Mouse (Mus musculus) MEL-GATA-1-ER (cell line): ENCODE measurements around the gene Olfr38.

Experiments used
- DNase-seq: peaks from one replicate; pipeline ENCODE4 v3.0.0-alpha.2; 2012; ENCODE audit warnings: low read depth; ENCODE audit errors: extremely low read depth

Gene Olfr38

DNA sequence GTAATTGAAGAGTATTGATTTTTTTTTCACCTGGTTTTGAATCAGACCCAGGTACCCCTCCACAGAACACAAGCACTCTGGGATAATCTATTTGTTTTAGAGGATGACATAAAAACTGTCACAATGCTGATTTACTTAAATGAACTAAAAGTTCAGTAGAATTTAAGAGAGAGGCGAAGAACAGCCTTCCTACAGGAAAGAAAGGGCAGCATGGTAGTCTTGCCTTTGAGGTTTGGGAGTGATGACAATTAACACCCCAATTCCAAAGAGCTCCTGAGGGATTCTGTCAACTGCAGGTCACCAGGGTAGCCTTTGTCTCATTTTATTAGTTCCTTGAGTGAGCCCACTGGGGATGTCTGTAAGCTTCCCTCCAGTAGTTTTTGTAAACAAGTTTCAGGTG lies at the start of gene Olfr38:
Gene Olfr38 (plus strand): TSS at position 301 of the 400 bp plus-strand sequence.
- DNase-seq, result no peak

DNA sequence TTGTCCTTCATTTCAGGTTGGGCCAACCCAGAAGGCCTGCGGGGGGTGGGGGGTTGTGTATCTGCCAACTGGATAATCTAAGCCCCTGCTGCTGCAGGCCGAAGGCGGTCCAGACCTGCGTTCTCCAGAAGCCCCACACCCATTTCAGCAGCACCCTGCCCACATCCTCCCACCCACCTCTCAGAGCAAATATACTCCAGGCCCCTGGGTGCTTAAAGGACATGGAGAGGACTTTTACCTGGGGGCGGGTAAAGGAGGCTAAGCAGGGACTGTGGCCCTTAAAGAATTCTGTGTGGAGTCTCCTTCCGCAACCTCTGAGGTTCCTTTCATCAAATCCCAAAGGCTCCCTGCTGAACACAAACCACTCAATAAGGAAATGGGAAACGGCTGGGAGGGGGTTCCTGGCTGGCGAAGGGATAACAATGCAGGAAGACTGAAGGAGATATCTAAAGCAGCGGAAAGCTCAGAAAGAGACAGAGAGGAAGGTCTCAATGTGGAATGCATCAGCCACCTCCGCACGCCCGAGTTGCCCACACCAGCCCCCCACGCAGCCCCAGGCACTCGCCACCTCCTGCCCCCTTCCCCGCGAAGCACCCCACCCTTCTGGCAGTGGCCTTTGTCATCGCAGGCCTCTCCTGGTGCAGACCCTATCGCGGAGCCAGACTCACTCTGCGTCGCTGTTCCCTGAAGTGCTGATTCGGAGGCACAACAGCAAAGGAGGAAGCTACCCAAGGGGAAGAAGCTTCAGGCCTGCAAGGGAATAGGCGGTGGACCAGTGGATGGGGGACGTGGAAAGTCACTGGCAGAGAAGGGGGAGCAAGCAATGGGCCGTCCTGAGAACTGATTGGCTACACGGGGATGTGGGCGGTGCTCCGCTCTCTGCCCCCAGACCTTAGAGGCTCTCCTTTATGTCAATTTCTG lies 46.7 kb upstream of the Olfr38 start, which contains the start of gene Tcaf1:
Gene Tcaf1 (minus strand): TSS at position 798 of the 921 bp plus-strand sequence.
- DNase-seq, result no peak

DNA sequence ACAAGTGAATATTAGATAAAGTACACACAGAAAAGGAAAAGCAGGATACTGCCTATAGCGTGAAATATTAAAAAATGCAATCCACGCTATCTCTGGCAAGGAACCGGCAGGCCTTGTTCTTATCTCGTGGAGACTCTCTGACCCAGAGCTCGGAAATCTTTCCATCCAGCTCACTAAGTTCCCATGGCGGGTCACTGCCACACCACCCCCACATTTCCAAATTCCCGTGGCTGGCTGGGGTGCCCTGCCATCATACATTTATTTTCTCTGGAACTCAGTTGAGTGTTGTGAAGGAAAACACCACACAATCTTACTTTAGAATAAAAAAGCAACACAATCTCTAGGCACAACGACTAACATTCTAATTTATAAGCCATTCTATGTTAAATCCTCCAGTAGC lies 41.5 kb upstream of the Olfr38 start:
- DNase-seq, result no peak

DNA sequence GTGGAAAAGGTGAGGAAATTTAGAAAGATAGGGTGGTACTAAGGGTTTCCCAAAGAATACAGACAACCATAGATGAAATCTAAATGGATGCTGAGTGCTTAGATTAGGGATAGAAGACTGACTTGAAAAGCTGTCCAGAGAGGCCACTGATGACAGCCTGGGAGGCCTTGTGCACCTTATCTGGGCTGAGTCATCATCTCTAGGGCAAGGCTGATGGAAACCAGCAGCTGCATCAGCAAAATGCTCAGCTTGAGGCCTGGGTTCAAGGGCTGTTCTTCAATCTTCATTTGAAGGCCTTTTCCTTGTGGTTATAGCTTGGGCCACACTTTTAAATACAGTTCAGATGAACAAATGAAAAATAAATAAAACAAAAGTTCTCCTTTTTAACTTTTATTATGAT lies 38.2 kb upstream of the Olfr38 start:
- no peak for DNase-seq

DNA sequence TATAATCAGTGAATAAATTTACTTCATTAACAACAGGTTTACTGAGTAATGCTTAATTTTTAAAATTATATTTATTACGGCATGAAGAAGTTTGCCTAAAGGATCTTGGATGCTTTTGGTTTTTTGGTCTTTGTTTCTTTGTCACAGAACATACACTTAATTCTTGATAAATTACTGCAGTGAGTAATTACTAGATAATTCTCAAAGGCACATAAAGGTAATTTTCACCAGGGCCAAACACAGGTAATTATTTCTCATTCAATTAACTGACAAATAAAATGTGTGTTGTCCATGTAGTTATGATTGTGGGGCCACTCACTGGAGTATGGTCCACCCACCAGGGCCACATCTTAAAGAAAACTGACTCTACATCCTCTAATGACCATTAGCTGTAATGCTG lies 17.1 kb upstream of the Olfr38 start, which contains the start of gene Olfr453:
Gene Olfr453 (plus strand): TSS at position 301 of the 400 bp plus-strand sequence.
- no peak for DNase-seq

DNA sequence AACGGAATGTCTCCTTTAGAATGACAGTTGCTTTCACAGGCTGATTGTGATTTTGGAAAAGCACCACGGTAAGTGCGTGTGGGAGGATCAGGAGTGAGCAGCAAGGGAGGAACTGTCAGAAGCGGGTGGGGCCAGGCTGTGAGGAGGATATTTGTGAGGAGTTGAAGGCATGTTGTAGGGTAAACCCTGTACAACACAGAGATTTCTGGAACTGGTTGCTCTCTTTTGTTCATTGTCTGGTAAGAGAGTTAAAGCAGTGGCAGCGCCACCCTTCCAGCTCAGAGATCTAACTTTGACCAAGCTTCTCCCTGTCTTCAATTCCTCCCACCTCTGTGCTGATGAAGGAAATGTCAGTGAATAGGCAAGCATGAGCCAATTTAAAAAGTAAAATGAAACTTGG lies 13.9 kb upstream of the Olfr38 start:
- no peak for DNase-seq

DNA sequence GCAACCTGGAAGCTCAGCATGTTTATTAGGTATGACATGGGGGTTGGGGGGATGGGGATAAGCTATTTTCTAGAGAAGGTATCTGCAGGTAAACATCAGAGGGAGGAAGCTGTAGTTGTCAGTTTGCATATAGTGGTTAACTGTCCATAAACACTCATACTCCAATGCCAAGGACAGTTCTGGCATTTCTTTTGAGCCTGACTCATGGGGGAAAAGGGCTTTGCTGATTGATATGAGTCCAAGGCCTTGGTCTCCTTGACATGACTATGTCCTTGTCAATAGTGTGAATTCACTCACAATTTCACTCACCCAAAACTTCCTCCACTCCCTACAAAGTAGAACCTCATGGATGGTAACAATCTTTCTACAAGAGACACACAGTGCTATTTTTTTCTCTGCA lies 8.4 kb upstream of the Olfr38 start:
- DNase-seq, result no peak

DNA sequence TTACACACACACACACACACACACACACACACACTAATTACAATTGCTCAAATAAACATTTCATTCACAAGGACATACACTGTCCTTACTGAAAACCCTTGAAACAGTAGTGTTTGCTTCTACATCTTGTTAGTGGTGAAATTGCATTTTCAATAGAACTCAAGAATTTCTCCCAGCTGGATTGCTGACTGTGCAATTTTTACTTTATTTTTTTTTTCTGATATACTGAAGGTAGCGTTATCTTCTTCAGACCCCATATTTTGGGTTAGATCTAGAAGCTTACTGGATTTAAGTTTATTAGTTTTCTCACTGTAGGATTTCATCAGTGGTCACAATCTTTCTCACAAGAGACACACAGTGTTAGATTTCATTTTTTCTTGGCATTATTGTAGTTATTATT lies 20.9 kb downstream of the Olfr38 start:
- DNase-seq, result no peak

DNA sequence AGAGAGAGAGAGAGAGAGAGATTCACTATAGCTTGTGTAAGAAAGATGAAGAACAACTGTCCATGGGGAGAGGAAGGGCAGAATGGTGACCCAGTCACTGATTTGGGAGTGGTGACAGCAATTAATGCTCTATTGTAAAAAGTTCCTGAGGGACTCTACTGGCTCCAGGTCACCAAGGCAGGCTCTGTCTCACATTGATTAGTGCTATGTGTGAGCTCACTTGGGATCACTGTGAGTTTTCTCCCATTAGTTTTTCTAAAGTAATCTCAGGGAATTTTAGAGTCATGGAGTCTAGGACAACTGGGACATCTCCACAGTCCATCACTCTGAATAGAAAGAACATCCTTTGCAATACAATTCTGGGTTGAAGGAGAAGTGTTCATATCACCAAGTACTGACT lies 28.6 kb downstream of the Olfr38 start, which contains the start of gene Olfr452:
Gene Olfr452 (plus strand): TSS at position 301 of the 400 bp plus-strand sequence.
- DNase-seq, result no peak

DNA sequence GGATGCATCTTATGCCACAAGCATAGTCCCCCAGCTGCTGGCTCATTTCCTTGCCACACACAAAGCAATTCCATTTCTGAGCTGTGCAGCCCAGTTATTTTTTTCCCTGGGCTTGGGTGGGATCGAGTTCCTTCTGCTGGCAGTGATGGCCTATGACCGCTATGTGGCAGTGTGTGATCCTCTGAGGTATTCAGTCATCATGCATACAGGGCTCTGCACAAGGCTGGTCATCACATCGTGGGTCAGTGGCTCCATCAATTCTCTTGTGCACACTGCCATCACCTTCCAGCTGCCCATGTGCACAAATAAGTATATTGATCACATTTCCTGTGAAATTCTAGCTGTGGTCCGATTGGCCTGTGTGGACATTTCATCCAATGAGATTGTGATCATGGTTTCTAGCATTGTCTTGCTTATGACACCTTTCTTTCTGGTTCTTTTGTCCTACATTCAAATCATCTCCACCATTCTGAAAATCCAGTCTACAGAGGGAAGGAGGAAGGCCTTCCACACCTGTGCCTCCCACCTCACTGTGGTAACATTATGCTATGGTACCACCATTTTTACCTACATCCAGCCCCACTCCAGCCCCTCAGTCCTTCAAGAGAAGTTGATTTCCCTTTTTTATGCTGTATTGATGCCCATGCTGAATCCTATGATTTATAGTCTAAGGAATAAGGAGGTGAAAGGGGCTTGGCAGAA lies 34.2 kb downstream of the Olfr38 start:
- no peak for DNase-seq

DNA sequence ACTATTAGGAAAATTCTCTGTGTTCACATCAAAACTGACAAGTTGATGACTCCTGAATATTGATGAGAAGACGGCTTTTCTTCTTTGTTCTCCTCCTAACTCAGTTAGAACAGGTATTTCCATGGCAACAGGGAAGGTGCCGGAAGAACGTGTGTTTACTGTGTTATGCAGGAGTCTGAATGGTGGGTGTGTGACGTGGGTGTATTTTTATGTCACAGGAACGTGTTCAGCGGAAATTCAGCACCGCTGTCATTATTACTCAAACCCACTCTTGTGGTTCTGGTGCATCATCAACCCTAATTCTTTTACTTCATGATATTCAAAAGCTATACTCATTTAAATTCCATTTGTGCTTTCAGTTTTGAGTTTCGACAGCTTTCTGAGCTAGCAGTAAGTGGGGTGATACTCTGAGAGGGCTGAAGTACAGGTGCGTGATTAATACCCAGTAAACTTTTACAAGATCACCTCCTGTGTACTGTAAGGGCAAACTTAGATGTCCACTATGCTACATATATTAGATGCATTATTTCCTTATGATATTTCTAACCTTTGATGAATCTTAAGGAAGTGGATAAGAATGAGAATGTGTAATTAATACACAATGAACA lies 34.8 kb downstream of the Olfr38 start:
- no peak for DNase-seq

DNA sequence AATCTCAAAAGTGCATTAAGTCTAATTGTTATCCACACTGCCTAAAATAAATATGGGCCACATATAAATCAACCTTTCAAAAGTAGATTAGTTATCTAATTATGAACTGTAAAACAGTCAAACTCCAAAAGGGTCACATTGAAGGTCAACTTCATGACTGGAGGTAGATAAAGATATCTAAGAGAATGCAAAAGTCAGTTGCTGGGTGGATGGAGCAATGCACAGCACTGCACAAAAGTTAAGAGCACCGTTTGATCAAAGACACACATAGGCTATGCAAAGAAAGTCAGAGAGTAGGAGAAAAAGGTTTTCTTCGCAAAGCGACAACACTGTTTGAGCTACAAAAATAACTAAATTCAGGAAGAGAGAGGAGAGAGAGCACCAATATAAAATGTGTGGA lies 38.8 kb downstream of the Olfr38 start:
- no peak for DNase-seq

DNA sequence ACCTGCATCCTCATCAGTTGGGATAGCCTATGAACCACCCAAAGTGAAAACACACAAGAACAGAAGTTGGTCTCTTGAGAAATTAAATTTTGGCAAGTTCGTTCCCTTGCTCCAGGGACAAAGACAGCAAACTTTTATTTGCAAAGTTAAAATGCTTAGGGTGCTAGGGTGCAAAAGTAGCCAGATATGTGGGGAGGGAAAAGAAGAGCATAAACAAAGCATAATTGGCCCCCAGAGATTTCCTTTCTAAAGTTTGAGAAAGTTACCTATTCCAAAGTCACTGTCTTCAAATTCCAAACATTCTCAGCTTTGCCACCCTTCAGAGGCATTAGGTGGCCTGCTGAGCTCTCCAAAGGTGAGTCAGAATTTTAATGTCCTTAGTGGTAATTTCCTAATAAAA lies 55.4 kb downstream of the Olfr38 start, which contains the start of gene Olfr450:
Gene Olfr450 (plus strand): TSS at position 301 of the 400 bp plus-strand sequence.
- no peak for DNase-seq
